Mouse (Mus musculus): ENCODE results near the gene Mvk. TPM values are rescaled to one million over a fixed set of nuclear protein-coding genes. Genes with fewer than 3 reads are reported as not detected.

Mvk gene
- polyA plus RNA-seq, 1 experiment from 2014 or later = 37.2 TPM

GRCm38 (mm10) chr5:114444368-114444692, 261 bp downstream of the Mvk start:
- ATAC-seq (ENCODE audit: low FRiP score, low TSS enrichment) = no peak
- Histone ChIP-seq H3K9ac (replicated peaks; ENCODE audit: low read length) (peak overlapping the region; percentile 88), H3K4me2 (replicated peaks; ENCODE audit: low read depth, low read length) (peak overlapping the region; percentile 89), H3K27me3 (ENCODE audit: insufficient read depth, low read length) (no peaks in the 10 kb centered on the region), H3K4me1 (ENCODE audit: insufficient read depth, low read length) (peaks cover 14% of the 10 kb centered on the region), H3K27ac (ENCODE audit: low read length) (no peak overlapping the region), H3K9me3 (ENCODE audit: low read length) (no peaks in the 10 kb centered on the region), H3K4me3 (ENCODE audit: low read length) (peak overlapping the region; percentile 96), H3K36me3 (ENCODE audit: insufficient read depth, low read length) (peaks cover 17% of the 10 kb centered on the region; the same call in 1 of the 2 replicates)
- WGBS = under 1% methylated on average over 21 of the region's 21 CpGs

- no peak overlapping the region for H3K9ac ChIP-seq (replicated peaks; ENCODE audit: low read length)
- no peaks in the 10 kb centered on the region for H3K27me3 ChIP-seq (ENCODE audit: insufficient read depth, low read length)
- 85% methylated on average over 4 of the region's 4 CpGs for WGBS
- no peak overlapping the region for H3K27ac ChIP-seq (ENCODE audit: low read length)
- peaks cover 7% of the 10 kb centered on the region for H3K4me1 ChIP-seq (ENCODE audit: insufficient read depth, low read length)
- no peak overlapping the region for H3K4me3 ChIP-seq (ENCODE audit: low read length)
- H3K36me3 ChIP-seq (ENCODE audit: insufficient read depth, low read length) = peaks cover 24% of the 10 kb centered on the region
- ATAC-seq (ENCODE audit: low FRiP score, low TSS enrichment) = no peak
- no peaks in the 10 kb centered on the region for H3K9me3 ChIP-seq (ENCODE audit: low read length)
- no peak overlapping the region for H3K4me2 ChIP-seq (replicated peaks; ENCODE audit: low read depth, low read length)
Observed at GRCm38 (mm10) chr5:114449011-114449410, 4.9 kb downstream of the Mvk start.

DNA sequence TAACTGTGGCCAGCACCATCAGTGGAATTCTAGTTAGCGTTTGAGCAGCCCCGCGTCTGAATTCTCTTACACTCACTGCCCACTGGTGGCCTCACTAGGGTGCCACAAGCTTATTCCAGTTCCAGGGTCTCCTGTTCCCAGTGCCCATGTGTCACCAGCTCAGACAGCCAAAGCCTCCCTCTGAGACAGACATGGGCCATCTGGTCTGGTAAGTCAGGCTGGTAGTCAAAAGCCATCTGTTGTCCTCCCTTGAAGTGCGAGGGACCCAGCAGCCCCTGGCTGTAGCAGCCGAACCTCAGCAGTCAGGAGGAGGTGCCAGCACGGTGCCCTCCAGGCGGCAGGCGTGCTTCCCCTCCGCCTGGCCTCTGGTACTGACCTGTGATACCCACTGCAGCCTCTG, 12.2 kb downstream of the Mvk start:
- Histone ChIP-seq H3K4me3 (ENCODE audit: low read length) (no peak overlapping the region), H3K9ac (replicated peaks; ENCODE audit: low read length) (no peak overlapping the region), H3K36me3 (ENCODE audit: insufficient read depth, low read length) (peaks cover 10% of the 10 kb centered on the region), H3K4me1 (ENCODE audit: insufficient read depth, low read length) (peaks cover 11% of the 10 kb centered on the region), H3K27me3 (ENCODE audit: insufficient read depth, low read length) (no peaks in the 10 kb centered on the region), H3K27ac (ENCODE audit: low read length) (no peak overlapping the region), H3K9me3 (ENCODE audit: low read length) (no peaks in the 10 kb centered on the region), H3K4me2 (replicated peaks; ENCODE audit: low read depth, low read length) (no peak overlapping the region)
- peak; percentile 52; the same call in 1 of the 2 replicates for ATAC-seq (ENCODE audit: low FRiP score, low TSS enrichment)
- 45% methylated on average over 9 of the region's 9 CpGs for WGBS

DNA sequence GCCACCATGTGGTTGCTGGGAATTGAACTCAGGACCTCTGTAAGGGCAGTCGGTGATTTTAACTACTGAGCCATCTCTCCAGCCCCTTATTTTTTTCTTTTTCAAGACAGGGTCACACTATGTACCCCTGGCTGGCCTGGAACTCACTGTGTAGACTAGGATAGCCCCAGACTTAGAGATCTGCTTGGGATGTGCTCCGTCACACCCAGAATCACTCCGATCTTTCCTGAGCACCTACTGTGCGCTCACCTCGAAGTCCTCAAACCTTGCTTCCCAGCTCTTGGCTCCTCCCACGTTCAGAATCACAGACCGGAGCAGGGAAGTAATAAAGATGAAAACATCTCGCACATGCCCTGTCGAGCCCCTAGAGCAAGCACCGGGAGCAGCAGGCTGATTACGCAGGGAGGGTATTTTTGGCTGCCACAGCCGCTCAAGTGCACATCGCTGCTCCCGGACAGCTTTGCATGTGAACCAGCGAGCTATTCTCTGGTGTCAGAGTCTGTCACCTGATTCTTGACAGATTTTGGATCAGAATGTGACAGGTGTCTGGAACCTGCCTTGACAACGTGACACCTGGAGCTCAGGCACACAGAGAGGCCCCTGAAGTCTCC, 13.0 kb downstream of the Mvk start:
- Histone ChIP-seq H3K27ac (ENCODE audit: low read length) (no peak overlapping the region), H3K9ac (replicated peaks; ENCODE audit: low read length) (no peak overlapping the region), H3K4me1 (ENCODE audit: insufficient read depth, low read length) (peaks cover 15% of the 10 kb centered on the region), H3K9me3 (ENCODE audit: low read length) (no peaks in the 10 kb centered on the region), H3K27me3 (ENCODE audit: insufficient read depth, low read length) (no peaks in the 10 kb centered on the region), H3K4me3 (ENCODE audit: low read length) (no peak overlapping the region), H3K4me2 (replicated peaks; ENCODE audit: low read depth, low read length) (no peak overlapping the region), H3K36me3 (ENCODE audit: insufficient read depth, low read length) (peaks cover 6% of the 10 kb centered on the region)
- ATAC-seq (ENCODE audit: low FRiP score, low TSS enrichment) = no peak
- WGBS = 61% methylated on average over 16 of the region's 16 CpGs

DNA sequence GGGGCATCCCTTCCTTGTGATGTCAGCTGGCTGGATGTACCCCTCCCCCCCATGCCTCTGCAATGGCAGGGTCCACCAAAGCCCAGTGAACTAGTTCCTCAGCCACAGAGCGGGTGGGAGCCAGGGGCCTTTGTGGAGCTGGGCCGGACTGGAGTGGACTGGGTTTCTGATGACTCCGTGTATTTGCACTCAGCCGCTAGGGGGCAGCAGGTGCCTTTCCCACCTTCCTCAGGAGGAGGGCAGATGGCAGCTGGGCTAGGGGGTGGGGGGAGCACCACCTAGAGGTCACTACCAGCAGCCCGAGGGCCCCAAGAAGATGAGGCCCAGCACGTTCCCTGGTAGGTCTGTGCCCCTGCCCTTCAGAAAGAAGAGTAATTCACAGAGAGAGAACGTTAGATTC, 17.2 kb downstream of the Mvk start:
- Histone ChIP-seq H3K27me3 (ENCODE audit: insufficient read depth, low read length) (no peaks in the 10 kb centered on the region), H3K27ac (ENCODE audit: low read length) (peak overlapping the region; percentile 32), H3K36me3 (ENCODE audit: insufficient read depth, low read length) (no peaks in the 10 kb centered on the region), H3K4me3 (ENCODE audit: low read length) (no peak overlapping the region), H3K9ac (replicated peaks; ENCODE audit: low read length) (no peak overlapping the region), H3K4me1 (ENCODE audit: insufficient read depth, low read length) (peaks cover 31% of the 10 kb centered on the region), H3K4me2 (replicated peaks; ENCODE audit: low read depth, low read length) (no peak overlapping the region), H3K9me3 (ENCODE audit: low read length) (no peaks in the 10 kb centered on the region)
- ATAC-seq (ENCODE audit: low FRiP score, low TSS enrichment) = 0 out of 2 replicates have a peak, but pooled peaks have one; percentile 24
- WGBS = 7% methylated on average over 7 of the region's 7 CpGs

- Histone ChIP-seq H3K4me1 (ENCODE audit: insufficient read depth, low read length) (peaks cover 42% of the 10 kb centered on the region), H3K9me3 (ENCODE audit: low read length) (no peaks in the 10 kb centered on the region), H3K27ac (ENCODE audit: low read length) (no peak overlapping the region), H3K36me3 (ENCODE audit: insufficient read depth, low read length) (no peaks in the 10 kb centered on the region), H3K9ac (replicated peaks; ENCODE audit: low read length) (no peak overlapping the region), H3K4me2 (replicated peaks; ENCODE audit: low read depth, low read length) (no peak overlapping the region), H3K4me3 (ENCODE audit: low read length) (no peak overlapping the region), H3K27me3 (ENCODE audit: insufficient read depth, low read length) (no peaks in the 10 kb centered on the region)
- WGBS = 83% methylated on average over 24 of the region's 24 CpGs
- no peak for ATAC-seq (ENCODE audit: low FRiP score, low TSS enrichment)
Observed at GRCm38 (mm10) chr5:114462067-114463040, 18.3 kb downstream of the Mvk start.

DNA sequence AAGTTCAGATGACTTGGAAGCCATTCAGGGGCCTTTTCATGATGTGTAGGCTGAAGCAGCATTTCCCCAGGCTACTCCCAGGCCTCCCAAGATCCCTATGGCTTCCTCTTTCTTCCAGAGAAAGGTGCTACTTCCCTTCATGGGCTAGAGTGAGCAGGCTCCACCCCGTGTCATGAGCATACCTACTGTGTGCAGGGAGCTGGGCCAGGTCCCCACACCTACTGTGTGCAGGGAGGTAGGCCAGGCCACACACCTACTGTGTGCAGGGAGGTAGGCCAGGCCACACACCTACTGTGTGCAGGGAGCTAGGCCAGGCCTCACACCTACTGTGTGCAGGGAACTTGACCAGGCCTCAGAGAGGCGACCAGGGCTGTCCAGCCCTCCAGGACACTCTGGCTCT, 20.5 kb downstream of the Mvk start:
- no peaks in the 10 kb centered on the region for H3K27me3 ChIP-seq (ENCODE audit: insufficient read depth, low read length)
- H3K9me3 ChIP-seq (ENCODE audit: low read length) = no peaks in the 10 kb centered on the region
- H3K4me1 ChIP-seq (ENCODE audit: insufficient read depth, low read length) = peaks cover 49% of the 10 kb centered on the region
- H3K4me2 ChIP-seq (replicated peaks; ENCODE audit: low read depth, low read length) = no peak overlapping the region
- H3K4me3 ChIP-seq (ENCODE audit: low read length) = no peak overlapping the region
- H3K36me3 ChIP-seq (ENCODE audit: insufficient read depth, low read length) = no peaks in the 10 kb centered on the region
- no peak overlapping the region for H3K27ac ChIP-seq (ENCODE audit: low read length)
- WGBS = 84% methylated on average over 2 of the region's 2 CpGs
- no peak for ATAC-seq (ENCODE audit: low FRiP score, low TSS enrichment)
- no peak overlapping the region; the same call in 1 of the 2 replicates for H3K9ac ChIP-seq (replicated peaks; ENCODE audit: low read length)

DNA sequence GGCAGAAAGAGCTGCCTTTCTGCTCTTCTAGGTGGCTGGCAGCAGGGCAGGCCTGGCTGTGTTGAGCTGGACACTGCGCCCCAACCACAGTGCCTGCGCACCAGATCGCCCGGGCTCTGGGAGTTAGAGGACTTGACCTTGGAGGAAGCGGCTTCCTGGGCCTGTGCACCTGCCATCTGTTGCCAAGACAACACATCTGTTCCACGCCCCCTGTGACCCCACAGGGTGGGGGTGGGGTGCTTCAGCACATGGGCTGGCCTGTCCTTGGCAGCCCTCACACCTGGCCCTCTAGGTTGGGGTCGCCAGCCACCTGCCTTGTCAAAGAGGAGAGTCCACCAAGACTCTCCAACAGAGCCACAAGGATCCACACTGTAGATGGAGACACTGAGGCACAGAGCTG, 21.6 kb downstream of the Mvk start:
- Histone ChIP-seq H3K4me1 (ENCODE audit: insufficient read depth, low read length) (peaks cover 41% of the 10 kb centered on the region), H3K9ac (replicated peaks; ENCODE audit: low read length) (no peak overlapping the region), H3K9me3 (ENCODE audit: low read length) (no peaks in the 10 kb centered on the region), H3K27me3 (ENCODE audit: insufficient read depth, low read length) (no peaks in the 10 kb centered on the region), H3K4me2 (replicated peaks; ENCODE audit: low read depth, low read length) (no peak overlapping the region), H3K27ac (ENCODE audit: low read length) (no peak overlapping the region), H3K36me3 (ENCODE audit: insufficient read depth, low read length) (no peaks in the 10 kb centered on the region), H3K4me3 (ENCODE audit: low read length) (no peak overlapping the region)
- no peak for ATAC-seq (ENCODE audit: low FRiP score, low TSS enrichment)
- 65% methylated on average over 7 of the region's 7 CpGs for WGBS

GRCm38 (mm10) chr5:114467019-114467418, 22.9 kb downstream of the Mvk start:
- Histone ChIP-seq H3K9me3 (ENCODE audit: low read length) (no peaks in the 10 kb centered on the region), H3K27me3 (ENCODE audit: insufficient read depth, low read length) (no peaks in the 10 kb centered on the region), H3K4me1 (ENCODE audit: insufficient read depth, low read length) (peaks cover 35% of the 10 kb centered on the region), H3K9ac (replicated peaks; ENCODE audit: low read length) (peak overlapping the region; percentile 53), H3K4me3 (ENCODE audit: low read length) (peak overlapping the region; percentile 37), H3K36me3 (ENCODE audit: insufficient read depth, low read length) (no peaks in the 10 kb centered on the region), H3K27ac (ENCODE audit: low read length) (peak overlapping the region; percentile 66), H3K4me2 (replicated peaks; ENCODE audit: low read depth, low read length) (peak overlapping the region; percentile 63)
- ATAC-seq (ENCODE audit: low FRiP score, low TSS enrichment) = peak; percentile 47; the same call in 1 of the 2 replicates
- WGBS = 4% methylated on average over 11 of the region's 11 CpGs

- Histone ChIP-seq H3K27me3 (ENCODE audit: insufficient read depth, low read length) (no peaks in the 10 kb centered on the region), H3K4me2 (replicated peaks; ENCODE audit: low read depth, low read length) (peak overlapping the region; percentile 63), H3K36me3 (ENCODE audit: insufficient read depth, low read length) (no peaks in the 10 kb centered on the region), H3K4me3 (ENCODE audit: low read length) (peak overlapping the region; percentile 37), H3K9ac (replicated peaks; ENCODE audit: low read length) (peak overlapping the region; percentile 53), H3K27ac (ENCODE audit: low read length) (peak overlapping the region; percentile 82), H3K4me1 (ENCODE audit: insufficient read depth, low read length) (peaks cover 35% of the 10 kb centered on the region), H3K9me3 (ENCODE audit: low read length) (no peaks in the 10 kb centered on the region)
- under 1% methylated on average over 13 of the region's 13 CpGs for WGBS
- ATAC-seq (ENCODE audit: low FRiP score, low TSS enrichment) = peak; percentile 85
Observed at GRCm38 (mm10) chr5:114467430-114467829, 23.4 kb downstream of the Mvk start.
